Mouse (Mus musculus): ENCODE measurements around the gene Ak6. TPM values are rescaled to one million over a fixed set of nuclear protein-coding genes. Genes with fewer than 3 reads are reported as not detected.

Ak6 gene
- polyA plus RNA-seq, 1 experiment, result 139 TPM

DNA sequence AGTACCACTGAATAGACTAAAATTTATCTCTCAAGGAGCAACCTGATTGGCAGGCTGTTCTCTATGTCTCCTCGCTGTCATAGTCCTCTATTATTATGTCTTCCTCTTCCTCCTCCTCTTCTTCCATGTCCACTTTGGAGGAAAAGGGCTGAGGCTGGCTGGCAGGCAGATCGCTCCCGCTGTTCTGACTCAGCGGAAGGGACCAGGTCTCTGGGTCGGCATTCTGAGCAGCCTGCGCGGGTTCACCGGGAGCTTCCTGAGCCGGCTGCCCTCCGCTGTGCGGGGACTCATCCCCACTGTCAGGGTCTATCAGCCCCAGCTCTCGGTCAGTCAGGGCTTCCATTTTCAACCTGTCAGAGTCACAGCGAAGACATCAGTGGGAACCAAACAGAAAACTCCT, 33.2 kb upstream of the Ak6 start:
- no peaks in the 10 kb centered on the region for H3K79me3 ChIP-seq (ENCODE audit: low read depth)
- no peaks in the 10 kb centered on the region for H3K27me3 ChIP-seq (ENCODE audit: control insufficient read depth, insufficient read depth, insufficient read length)
- TF ChIP-seq MYOG (IDR thresholded peaks at IDR 0.05; ENCODE audit: control insufficient read depth, extremely low read depth, insufficient read length) (no peak), FOSL1 (IDR thresholded peaks at IDR 0.05; ENCODE audit: insufficient read depth, low read length, poor library complexity, severe bottlenecking) (no peak), CTCF (IDR thresholded peaks at IDR 0.05; ENCODE audit: control insufficient read depth, insufficient read depth, insufficient read length) (no peak), MAX (IDR thresholded peaks at IDR 0.05) (no peak), CEBPB (IDR thresholded peaks at IDR 0.05; ENCODE audit: low read depth) (no peak), USF1 (IDR thresholded peaks at IDR 0.05; ENCODE audit: low read depth) (no peak), MYOD1 (IDR thresholded peaks at IDR 0.05; ENCODE audit: control insufficient read depth, insufficient read length, low read depth) (no peak)
- peaks cover 47% of the 10 kb centered on the region for H3K36me3 ChIP-seq (ENCODE audit: control insufficient read depth, insufficient read depth)
- no peak overlapping the region for H3ac ChIP-seq (ENCODE audit: control insufficient read depth, insufficient read length, low read depth)
- H3K79me2 ChIP-seq (ENCODE audit: control insufficient read depth, insufficient read depth), result no peaks in the 10 kb centered on the region
- H3K4me3 ChIP-seq (ENCODE audit: insufficient read depth, poor library complexity, severe bottlenecking), result no peak overlapping the region

DNA sequence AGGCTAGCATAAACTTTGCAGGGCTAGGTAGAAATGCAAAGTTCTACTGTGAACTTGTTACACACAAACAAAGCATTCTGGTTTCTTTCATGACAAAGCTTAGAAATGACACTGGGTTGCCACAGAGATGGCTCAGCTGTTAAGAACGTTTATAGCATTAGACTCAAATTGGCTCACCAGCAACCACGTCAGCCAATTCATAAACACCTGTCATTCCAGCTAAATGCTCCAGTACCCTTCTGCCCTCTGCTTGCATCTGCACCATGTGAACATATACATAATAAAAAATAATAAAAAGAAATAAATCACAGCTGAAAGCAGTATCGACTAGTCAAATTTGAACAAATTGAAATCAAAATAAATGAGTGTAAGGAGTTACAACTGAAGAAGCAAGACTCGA, 28.5 kb upstream of the Ak6 start:
- Histone ChIP-seq H3ac (ENCODE audit: control insufficient read depth, insufficient read length, low read depth) (no peak overlapping the region), H3K4me3 (ENCODE audit: insufficient read depth, poor library complexity, severe bottlenecking) (no peak overlapping the region), H3K79me2 (ENCODE audit: control insufficient read depth, insufficient read depth) (no peaks in the 10 kb centered on the region), H3K79me3 (ENCODE audit: low read depth) (no peaks in the 10 kb centered on the region), H3K27me3 (ENCODE audit: control insufficient read depth, insufficient read depth, insufficient read length) (no peaks in the 10 kb centered on the region), H3K36me3 (ENCODE audit: control insufficient read depth, insufficient read depth) (peaks cover 70% of the 10 kb centered on the region)
- no peak for TF ChIP-seq MYOG (IDR thresholded peaks at IDR 0.05; ENCODE audit: control insufficient read depth, extremely low read depth, insufficient read length)
- no peak for TF ChIP-seq CEBPB (IDR thresholded peaks at IDR 0.05; ENCODE audit: low read depth)
- no peak for TF ChIP-seq FOSL1 (IDR thresholded peaks at IDR 0.05; ENCODE audit: insufficient read depth, low read length, poor library complexity, severe bottlenecking)
- no peak for TF ChIP-seq CTCF (IDR thresholded peaks at IDR 0.05; ENCODE audit: control insufficient read depth, insufficient read depth, insufficient read length)
- TF ChIP-seq MYOD1 (IDR thresholded peaks at IDR 0.05; ENCODE audit: control insufficient read depth, insufficient read length, low read depth), result no peak
- TF ChIP-seq USF1 (IDR thresholded peaks at IDR 0.05; ENCODE audit: low read depth), result no peak
- TF ChIP-seq MAX (IDR thresholded peaks at IDR 0.05), result no peak

DNA sequence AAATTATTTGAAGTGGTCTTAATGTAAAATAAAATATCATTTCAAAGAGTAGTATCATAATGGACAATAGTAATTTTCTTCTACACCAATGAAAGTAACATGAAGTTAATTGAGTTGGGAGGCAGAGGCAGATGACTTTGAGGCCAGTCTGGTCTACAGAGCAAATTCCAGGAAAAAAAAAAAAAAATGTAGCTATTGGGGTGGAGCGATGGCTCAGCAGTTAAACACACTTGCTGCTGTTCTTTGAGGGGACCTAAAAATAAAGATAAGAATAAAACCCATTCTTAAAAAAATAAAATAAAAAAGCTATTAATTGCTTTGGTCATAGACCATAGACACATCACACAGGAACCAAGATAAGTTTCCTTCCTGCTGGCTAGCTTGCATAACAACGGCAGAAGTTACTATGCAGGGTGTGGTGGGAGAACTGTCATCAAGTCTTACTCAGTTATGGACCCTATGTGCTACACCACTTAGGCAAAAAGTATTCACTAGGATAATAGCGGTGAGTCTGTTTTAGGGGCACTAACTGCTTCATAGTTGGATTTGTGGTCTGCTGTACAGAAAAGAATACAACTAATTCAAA, 16.6 kb upstream of the Ak6 start:
- TF ChIP-seq MAX (IDR thresholded peaks at IDR 0.05), result no peak
- TF ChIP-seq CEBPB (IDR thresholded peaks at IDR 0.05; ENCODE audit: low read depth), result no peak
- TF ChIP-seq MYOD1 (IDR thresholded peaks at IDR 0.05; ENCODE audit: control insufficient read depth, insufficient read length, low read depth), result no peak
- TF ChIP-seq CTCF (IDR thresholded peaks at IDR 0.05; ENCODE audit: control insufficient read depth, insufficient read depth, insufficient read length), result no peak
- TF ChIP-seq USF1 (IDR thresholded peaks at IDR 0.05; ENCODE audit: low read depth), result no peak
- H3K27me3 ChIP-seq (ENCODE audit: control insufficient read depth, insufficient read depth, insufficient read length), result no peaks in the 10 kb centered on the region

DNA sequence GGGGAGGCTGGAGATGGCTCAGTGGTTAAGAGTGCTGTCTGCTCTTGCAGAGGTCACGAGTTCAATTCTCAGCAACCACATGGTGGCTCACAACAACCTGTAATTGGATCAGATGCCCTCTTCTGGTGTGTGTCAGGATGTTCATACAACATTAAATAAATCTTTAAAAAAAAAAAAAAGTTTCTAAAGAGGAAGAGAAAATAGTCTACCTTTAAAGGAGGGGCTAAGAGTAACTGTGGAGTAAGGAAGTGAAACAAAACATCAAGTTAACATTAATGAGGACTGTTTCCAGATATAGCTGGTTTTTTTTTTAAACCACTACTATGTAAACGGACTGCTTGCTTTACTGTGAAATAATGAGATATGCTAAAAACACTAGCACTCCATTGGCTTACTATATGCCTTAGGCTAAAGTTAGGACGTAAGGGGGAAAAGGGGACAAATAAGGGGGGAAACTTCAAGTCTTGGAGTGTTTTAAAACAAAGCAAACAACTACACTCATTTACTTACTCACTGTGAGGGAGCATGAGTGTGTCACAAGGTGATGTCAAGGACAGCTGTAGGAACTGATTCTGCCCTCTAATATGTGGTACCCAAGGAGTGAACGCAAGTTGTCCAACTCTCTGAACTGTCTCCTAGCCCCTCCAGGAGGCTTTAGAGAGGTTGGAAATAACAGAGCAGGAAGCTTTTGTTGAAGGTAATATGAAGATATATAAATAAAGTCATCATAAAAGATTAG, 8.1 kb upstream of the Ak6 start:
- H3K36me3 ChIP-seq (ENCODE audit: control insufficient read depth, insufficient read depth), result peaks cover 86% of the 10 kb centered on the region
- no peaks in the 10 kb centered on the region for H3K27me3 ChIP-seq (ENCODE audit: control insufficient read depth, insufficient read depth, insufficient read length)
- no peaks in the 10 kb centered on the region for H3K79me2 ChIP-seq (ENCODE audit: control insufficient read depth, insufficient read depth)
- no peak overlapping the region for H3K4me3 ChIP-seq (ENCODE audit: insufficient read depth, poor library complexity, severe bottlenecking)
- H3ac ChIP-seq (ENCODE audit: control insufficient read depth, insufficient read length, low read depth), result no peak overlapping the region
- H3K79me3 ChIP-seq (ENCODE audit: low read depth), result no peaks in the 10 kb centered on the region
- TF ChIP-seq USF1 (IDR thresholded peaks at IDR 0.05; ENCODE audit: low read depth) (no peak), FOSL1 (IDR thresholded peaks at IDR 0.05; ENCODE audit: insufficient read depth, low read length, poor library complexity, severe bottlenecking) (no peak), MYOD1 (IDR thresholded peaks at IDR 0.05; ENCODE audit: control insufficient read depth, insufficient read length, low read depth) (no peak), CEBPB (IDR thresholded peaks at IDR 0.05; ENCODE audit: low read depth) (no peak), CTCF (IDR thresholded peaks at IDR 0.05; ENCODE audit: control insufficient read depth, insufficient read depth, insufficient read length) (no peak), MYOG (IDR thresholded peaks at IDR 0.05; ENCODE audit: control insufficient read depth, extremely low read depth, insufficient read length) (no peak), MAX (IDR thresholded peaks at IDR 0.05) (no peak)

More for the DNA sequence above, 16.6 kb upstream of the Ak6 start:
- no peak overlapping the region for H3ac ChIP-seq (ENCODE audit: control insufficient read depth, insufficient read length, low read depth)
- H3K79me3 ChIP-seq (ENCODE audit: low read depth), result no peaks in the 10 kb centered on the region
- H3K4me3 ChIP-seq (ENCODE audit: insufficient read depth, poor library complexity, severe bottlenecking), result no peak overlapping the region
- H3K79me2 ChIP-seq (ENCODE audit: control insufficient read depth, insufficient read depth), result no peaks in the 10 kb centered on the region
- H3K36me3 ChIP-seq (ENCODE audit: control insufficient read depth, insufficient read depth), result peaks cover 70% of the 10 kb centered on the region

DNA sequence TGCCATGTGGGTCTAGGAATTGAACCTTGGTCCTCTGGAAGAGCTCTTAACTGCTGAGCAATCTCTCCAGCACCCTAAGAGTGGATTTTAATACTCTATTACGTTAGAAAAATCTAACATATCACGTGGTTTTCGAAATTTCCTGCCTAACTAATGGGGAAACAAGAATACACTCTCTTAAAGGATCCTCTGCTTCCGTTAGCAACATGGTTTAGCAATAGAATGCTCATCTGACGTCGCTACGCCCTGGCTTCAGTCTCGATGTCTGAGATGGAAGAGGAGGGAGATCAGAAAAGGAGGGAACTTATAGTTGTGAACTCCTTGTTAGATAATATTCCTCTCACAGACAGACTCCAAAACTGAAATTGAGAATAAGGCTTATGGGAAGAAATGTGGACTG, 2.6 kb upstream of the Ak6 start:
- H3K79me2 ChIP-seq (ENCODE audit: control insufficient read depth, insufficient read depth), result peaks cover 42% of the 10 kb centered on the region
- no peak overlapping the region for H3K4me3 ChIP-seq (ENCODE audit: insufficient read depth, poor library complexity, severe bottlenecking)
- H3K36me3 ChIP-seq (ENCODE audit: control insufficient read depth, insufficient read depth), result peaks cover 51% of the 10 kb centered on the region
- peaks cover 24% of the 10 kb centered on the region for H3K79me3 ChIP-seq (ENCODE audit: low read depth)
- no peaks in the 10 kb centered on the region for H3K27me3 ChIP-seq (ENCODE audit: control insufficient read depth, insufficient read depth, insufficient read length)
- H3ac ChIP-seq (ENCODE audit: control insufficient read depth, insufficient read length, low read depth), result no peak overlapping the region
- TF ChIP-seq MAX (IDR thresholded peaks at IDR 0.05) (no peak), USF1 (IDR thresholded peaks at IDR 0.05; ENCODE audit: low read depth) (no peak), CEBPB (IDR thresholded peaks at IDR 0.05; ENCODE audit: low read depth) (no peak), CTCF (IDR thresholded peaks at IDR 0.05; ENCODE audit: control insufficient read depth, insufficient read depth, insufficient read length) (no peak), MYOD1 (IDR thresholded peaks at IDR 0.05; ENCODE audit: control insufficient read depth, insufficient read length, low read depth) (no peak), MYOG (IDR thresholded peaks at IDR 0.05; ENCODE audit: control insufficient read depth, extremely low read depth, insufficient read length) (no peak), FOSL1 (IDR thresholded peaks at IDR 0.05; ENCODE audit: insufficient read depth, low read length, poor library complexity, severe bottlenecking) (no peak)
